Mouse (Mus musculus) kidney, adult 9 months (tissue): ENCODE measurements around the gene Fmo5.

ENCODE experiments used
- DNase-seq: peaks from one replicate; pipeline ENCODE4 v3.0.0; 2022

Gene Fmo5

GRCm38 (mm10) chr3:97633456-97633855 lies 4.9 kb downstream of the Fmo5 start:
- peak; percentile 46 for DNase-seq

- DNase-seq = no peak
These were observed 5.7 kb downstream of the Fmo5 start for GRCm38 (mm10) chr3:97634288-97634761.

GRCm38 (mm10) chr3:97641396-97641795 lies 12.8 kb downstream of the Fmo5 start:
- no peak for DNase-seq

- DNase-seq = no peak
These were observed 13.4 kb downstream of the Fmo5 start for GRCm38 (mm10) chr3:97642001-97642400.

- DNase-seq = no peak
These were observed 19.9 kb downstream of the Fmo5 start for GRCm38 (mm10) chr3:97648518-97648917.

GRCm38 (mm10) chr3:97649022-97649421 lies 20.4 kb downstream of the Fmo5 start:
- DNase-seq = no peak

GRCm38 (mm10) chr3:97649469-97649868 lies 20.9 kb downstream of the Fmo5 start:
- DNase-seq = no peak

GRCm38 (mm10) chr3:97651604-97652003 lies 23.0 kb downstream of the Fmo5 start:
- no peak for DNase-seq

- DNase-seq = no peak
These were observed 25.2 kb downstream of the Fmo5 start for GRCm38 (mm10) chr3:97653781-97654180.

GRCm38 (mm10) chr3:97654901-97655300 lies 26.3 kb downstream of the Fmo5 start:
- peak; percentile 48 for DNase-seq

GRCm38 (mm10) chr3:97657655-97658411 lies 29.2 kb downstream of the Fmo5 start, which contains the start of gene Prkab2:
Gene Prkab2, plus strand, starts transcription at chr3:97658193.
- peak; percentile 100 for DNase-seq

- DNase-seq = no peak
These were observed 30.0 kb downstream of the Fmo5 start for GRCm38 (mm10) chr3:97658426-97659193.

- DNase-seq = no peak
These were observed 31.1 kb downstream of the Fmo5 start for GRCm38 (mm10) chr3:97659746-97660145.

- DNase-seq = no peak
These were observed 32.6 kb downstream of the Fmo5 start for GRCm38 (mm10) chr3:97661206-97661605.

GRCm38 (mm10) chr3:97665525-97665924 lies 36.9 kb downstream of the Fmo5 start:
- no peak for DNase-seq

- DNase-seq = no peak
These were observed 37.5 kb downstream of the Fmo5 start for GRCm38 (mm10) chr3:97666154-97666553.

GRCm38 (mm10) chr3:97667093-97667675 lies 38.6 kb downstream of the Fmo5 start:
- DNase-seq = no peak

GRCm38 (mm10) chr3:97674644-97675110 lies 46.1 kb downstream of the Fmo5 start, which contains the start of gene Gm17651:
Gene Gm17651, minus strand, starts transcription at chr3:97674694.
- no peak for DNase-seq

GRCm38 (mm10) chr3:97676126-97676525 lies 47.5 kb downstream of the Fmo5 start:
- no peak for DNase-seq

GRCm38 (mm10) chr3:97678416-97678815 lies 49.8 kb downstream of the Fmo5 start:
- no peak for DNase-seq

- peak; percentile 75 for DNase-seq
These were observed 52.2 kb downstream of the Fmo5 start for GRCm38 (mm10) chr3:97680631-97681320.

- peak; percentile 86 for DNase-seq
These were observed 52.9 kb downstream of the Fmo5 start for GRCm38 (mm10) chr3:97681321-97682158.
